Mouse (Mus musculus): ENCODE results near the gene 1700012A03Rik. TPM values are rescaled to one million over a fixed set of nuclear protein-coding genes. Genes with fewer than 3 reads are reported as not detected.

Gene 1700012A03Rik
- total and polyA plus RNA-seq, 3 experiments = not detected

GRCm38 (mm10) chr6:32058571-32058970 is 8.5 kb downstream of the 1700012A03Rik start:
- H3K9ac ChIP-seq (ENCODE audit: insufficient read depth, low read depth) = no peak overlapping the region
- H3K27me3 ChIP-seq (replicated peaks) = peaks cover 83% of the 10 kb centered on the region
- H3K4me2 ChIP-seq (ENCODE audit: insufficient read depth, low read depth, poor library complexity, severe bottlenecking) = no peak overlapping the region
- TF ChIP-seq HCFC1 (IDR thresholded peaks at IDR 0.05; ENCODE audit: low read depth, low read length) (no peak), USF2 (conservative IDR thresholded peaks at IDR 0.05; ENCODE audit: low read depth, low read length) (no peak), CTCF (conservative IDR thresholded peaks at IDR 0.05 in 1 of 2, IDR thresholded peaks at IDR 0.05 in 1 of 2; ENCODE audit: low read depth in 2 of 2, low read length in 2 of 2) (no peak), EP300 (IDR thresholded peaks at IDR 0.05; ENCODE audit: low read length) (no peak), ETS1 (conservative IDR thresholded peaks at IDR 0.05; ENCODE audit: low read depth, low read length) (no peak), MAFK (IDR thresholded peaks at IDR 0.05; ENCODE audit: insufficient replicate concordance, low read length) (no peak), ZKSCAN1 (IDR thresholded peaks at IDR 0.05; ENCODE audit: borderline replicate concordance, low read depth, low read length) (no peak), CHD1 (IDR thresholded peaks at IDR 0.05; ENCODE audit: low read depth, low read length) (no peak), NRF1 (IDR thresholded peaks at IDR 0.05; ENCODE audit: low read depth, low read length) (no peak), RCOR1 (conservative IDR thresholded peaks at IDR 0.05; ENCODE audit: low read depth, low read length) (no peak), USF1 (IDR thresholded peaks at IDR 0.05; ENCODE audit: low read depth, low read length) (no peak), MXI1 (IDR thresholded peaks at IDR 0.05; ENCODE audit: low read depth, low read length) (no peak), UBTF (IDR thresholded peaks at IDR 0.05; ENCODE audit: low read depth, low read length) (no peak), CHD2 (IDR thresholded peaks at IDR 0.05; ENCODE audit: low read length) (no peak), MAZ (IDR thresholded peaks at IDR 0.05; ENCODE audit: low read depth, low read length) (no peak), BHLHE40 (IDR thresholded peaks at IDR 0.05; ENCODE audit: low read depth, low read length) (no peak), E2F4 (IDR thresholded peaks at IDR 0.05; ENCODE audit: insufficient replicate concordance, low read depth, low read length) (no peak), NELFE (IDR thresholded peaks at IDR 0.05; ENCODE audit: low read depth, low read length) (no peak)
- H3K27ac ChIP-seq (ENCODE audit: insufficient read depth, low read depth) = no peak overlapping the region
- no peaks in the 10 kb centered on the region for H3K79me2 ChIP-seq (replicated peaks; ENCODE audit: control insufficient read depth, extremely low read depth, insufficient read depth, poor library complexity, severe bottlenecking)
- DNase-seq (ENCODE audit: extremely low read depth) = no peak
- dilution Hi-C loops (cut with MboI; ENCODE audit: extremely low pct_ligation_motif_present, extremely low pct_unique_long_range_greater_than_20kb, low sequenced_read_pairs) (no loop called here), in situ Hi-C loops (cut with MboI; ENCODE audit: low pct_ligation_motif_present, low pct_unique_long_range_greater_than_20kb, low sequenced_read_pairs) (no loop called here)
- H3K4me1 ChIP-seq (ENCODE audit: control insufficient read depth in 1 of 2, insufficient read depth in 2 of 2) = no peaks in the 10 kb centered on the region
- H3K4me3 ChIP-seq (replicated peaks in 1 of 3; ENCODE audit: low read depth in 2 of 3, low read length in 2 of 3, poor library complexity in 1 of 3) = no peak overlapping the region
- no peaks in the 10 kb centered on the region for H3K36me3 ChIP-seq (replicated peaks in 1 of 2; ENCODE audit: control insufficient read depth in 1 of 2, insufficient read depth in 1 of 2, low read length in 1 of 2)
- H3K9me3 ChIP-seq (replicated peaks; ENCODE audit: low read length) = peaks cover 5% of the 10 kb centered on the region

- Histone ChIP-seq H3K4me1 (ENCODE audit: control insufficient read depth in 1 of 2, insufficient read depth in 2 of 2) (no peaks in the 10 kb centered on the region), H3K4me3 (replicated peaks in 1 of 3; ENCODE audit: low read depth in 2 of 3, low read length in 2 of 3, poor library complexity in 1 of 3) (no peak overlapping the region), H3K36me3 (replicated peaks in 1 of 2; ENCODE audit: control insufficient read depth in 1 of 2, insufficient read depth in 1 of 2, low read length in 1 of 2) (no peaks in the 10 kb centered on the region), H3K4me2 (ENCODE audit: insufficient read depth, low read depth, poor library complexity, severe bottlenecking) (no peak overlapping the region), H3K9ac (ENCODE audit: insufficient read depth, low read depth) (no peak overlapping the region), H3K9me3 (replicated peaks; ENCODE audit: low read length) (peaks cover 4% of the 10 kb centered on the region), H3K27me3 (replicated peaks) (peaks cover 92% of the 10 kb centered on the region), H3K79me2 (replicated peaks; ENCODE audit: control insufficient read depth, extremely low read depth, insufficient read depth, poor library complexity, severe bottlenecking) (no peaks in the 10 kb centered on the region), H3K27ac (ENCODE audit: insufficient read depth, low read depth) (no peak overlapping the region)
- dilution Hi-C loops (cut with MboI; ENCODE audit: extremely low pct_ligation_motif_present, extremely low pct_unique_long_range_greater_than_20kb, low sequenced_read_pairs) (no loop called here), in situ Hi-C loops (cut with MboI; ENCODE audit: low pct_ligation_motif_present, low pct_unique_long_range_greater_than_20kb, low sequenced_read_pairs) (no loop called here)
- TF ChIP-seq USF1 (IDR thresholded peaks at IDR 0.05; ENCODE audit: low read depth, low read length) = no peak
- TF ChIP-seq USF2 (conservative IDR thresholded peaks at IDR 0.05; ENCODE audit: low read depth, low read length) = no peak
- no peak for TF ChIP-seq ETS1 (conservative IDR thresholded peaks at IDR 0.05; ENCODE audit: low read depth, low read length)
- no peak for TF ChIP-seq UBTF (IDR thresholded peaks at IDR 0.05; ENCODE audit: low read depth, low read length)
- no peak for TF ChIP-seq JUND (conservative IDR thresholded peaks at IDR 0.05; ENCODE audit: low read depth, low read length)
- no peak for DNase-seq (ENCODE audit: extremely low read depth)
Observed at GRCm38 (mm10) chr6:32060641-32061040, 10.6 kb downstream of the 1700012A03Rik start.

All from CH12.LX (cell line).